Mouse (Mus musculus): Measurements from ENCODE around the gene Tmem108.

- TF ChIP-seq CTCF (IDR thresholded peaks at IDR 0.05; ENCODE audit: low read depth): no peak
- TF ChIP-seq EP300 (IDR thresholded peaks at IDR 0.05; ENCODE audit: low read depth): no peak
Observed at GRCm38 (mm10) chr9:103677811-103678210, 83.8 kb downstream of the Tmem108 start.

All from heart, postnatal 0 days (tissue).